Mouse (Mus musculus): ENCODE data around the gene Gm28047.

DNA sequence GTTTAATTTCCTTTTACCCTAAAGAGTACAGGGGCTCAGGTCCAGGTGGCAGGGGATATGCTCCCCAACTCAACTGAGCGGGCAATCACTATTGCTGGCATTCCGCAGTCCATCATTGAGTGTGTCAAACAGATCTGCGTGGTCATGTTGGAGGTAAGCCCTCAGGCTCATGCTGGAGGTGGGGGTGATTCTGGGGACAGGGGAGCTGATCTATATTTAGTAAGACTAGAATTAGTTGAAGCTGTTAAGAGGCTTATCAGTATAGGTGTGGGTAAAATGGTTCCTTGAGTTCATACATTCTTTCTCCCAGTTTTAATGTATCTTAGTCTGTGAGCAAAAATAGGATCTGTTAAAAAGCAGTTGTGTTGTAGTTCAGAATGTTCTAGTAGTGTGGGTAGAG, 141.7 kb downstream of the Gm28047 start:
- no peak for TF ChIP-seq CTCF (IDR thresholded peaks at IDR 0.05; ENCODE audit: control insufficient read depth, insufficient read depth, insufficient replicate concordance, low read depth, low read length)
- TF ChIP-seq POLR2A (IDR thresholded peaks at IDR 0.05; ENCODE audit: control insufficient read depth, low read depth, low read length) = no peak

Measured in testis, adult 2 months (tissue).